Mouse (Mus musculus): ENCODE results near the gene Trim2.
A peak's percentile ranks its signal among the peaks of the same experiment; 100 is the strongest.

The Trim2 gene

GRCm38 (mm10) chr3:84181102-84181501 is 125.6 kb downstream of the Trim2 start:
- no peak for DNase-seq

- DNase-seq, result no peak
These were observed 126.4 kb downstream of the Trim2 start for GRCm38 (mm10) chr3:84180304-84180703.

GRCm38 (mm10) chr3:84177834-84178233 is 128.8 kb downstream of the Trim2 start:
- no peak for DNase-seq

- DNase-seq, result peak; percentile 74
These were observed 131.1 kb downstream of the Trim2 start for GRCm38 (mm10) chr3:84175337-84176315.

- no peak for DNase-seq
These were observed 133.0 kb downstream of the Trim2 start, which contains the start of gene Gm6525 for GRCm38 (mm10) chr3:84173581-84174154. Gm6525 (plus strand) TSS chr3:84174104.

- no peak for DNase-seq
These were observed 134.3 kb downstream of the Trim2 start for GRCm38 (mm10) chr3:84172406-84172805.

GRCm38 (mm10) chr3:84169393-84170005 is 137.2 kb downstream of the Trim2 start:
- peak; percentile 14 for DNase-seq

GRCm38 (mm10) chr3:84168943-84169342 is 137.7 kb downstream of the Trim2 start:
- no peak for DNase-seq

- no peak for DNase-seq
These were observed 140.6 kb downstream of the Trim2 start for GRCm38 (mm10) chr3:84166073-84166472.

GRCm38 (mm10) chr3:84165391-84165790 is 141.3 kb downstream of the Trim2 start:
- no peak for DNase-seq

GRCm38 (mm10) chr3:84157559-84158350 is 148.9 kb downstream of the Trim2 start:
- no peak for DNase-seq

- no peak for DNase-seq
These were observed 149.7 kb downstream of the Trim2 start for GRCm38 (mm10) chr3:84157011-84157410.

- no peak for DNase-seq
These were observed 150.6 kb downstream of the Trim2 start for GRCm38 (mm10) chr3:84156105-84156504.

- DNase-seq, result peak; percentile 98
These were observed 151.1 kb downstream of the Trim2 start, which contains the start of gene Mnd1 for GRCm38 (mm10) chr3:84155558-84156006. Mnd1 (minus strand) TSS chr3:84155786.

GRCm38 (mm10) chr3:84155146-84155545 is 151.5 kb downstream of the Trim2 start:
- no peak for DNase-seq

- no peak for DNase-seq
These were observed 151.9 kb downstream of the Trim2 start for GRCm38 (mm10) chr3:84154721-84155141.

GRCm38 (mm10) chr3:84149831-84150230 is 156.8 kb downstream of the Trim2 start:
- DNase-seq, result no peak

GRCm38 (mm10) chr3:84140947-84141346 is 165.7 kb downstream of the Trim2 start:
- DNase-seq, result no peak

GRCm38 (mm10) chr3:84136509-84136908 is 170.2 kb downstream of the Trim2 start:
- DNase-seq, result no peak

- no peak for DNase-seq
These were observed 170.7 kb downstream of the Trim2 start for GRCm38 (mm10) chr3:84135933-84136332.

GRCm38 (mm10) chr3:84135387-84135786 is 171.3 kb downstream of the Trim2 start:
- DNase-seq, result peak; percentile 16

GRCm38 (mm10) chr3:84131369-84131768 is 175.3 kb downstream of the Trim2 start:
- no peak for DNase-seq

- no peak for DNase-seq
These were observed 175.9 kb downstream of the Trim2 start for GRCm38 (mm10) chr3:84130776-84131175.
